Mouse (Mus musculus) kidney, postnatal 0 days (tissue): ENCODE results near the gene Agpat3. TPM values are rescaled to one million over a fixed set of nuclear protein-coding genes. Genes with fewer than 3 reads are reported as not detected.
A peak's percentile ranks its signal among the peaks of the same experiment; 100 is the strongest.

Source experiments
- ATAC-seq: fragments of 200-750 bp; cut with Nextera tagmentation; replicated peaks from 2 replicates; pipeline ENCODE4 v1.8.0; 2017; ENCODE audit warnings: low read depth, moderate number of reproducible peaks, moderate TSS enrichment, moderate library complexity; ENCODE audit not compliant: low FRiP score
- DNase-seq: peaks from one replicate; pipeline ENCODE4 v3.0.0-alpha.2; 2016; ENCODE audit warnings: low spot score
- H3K27ac ChIP-seq: fragments of 300-500 bp; sonication (generic); 2 replicates; pipeline ENCODE4 v1.5.1; 2014; ENCODE audit warnings: mild to moderate bottlenecking
- H3K27me3 ChIP-seq: fragments of 300-500 bp; sonication (generic); 2 replicates; pipeline ENCODE4 v1.6.1; 2014; ENCODE audit warnings: low read length, mixed read lengths; ENCODE audit not compliant: insufficient read depth
- H3K36me3 ChIP-seq: fragments of 300-500 bp; sonication (generic); 2 replicates; pipeline ENCODE4 v1.6.1; 2014; ENCODE audit warnings: low read length, mixed read lengths; ENCODE audit not compliant: insufficient read depth
- H3K4me1 ChIP-seq: fragments of 300-500 bp; sonication (generic); replicated peaks from 2 replicates; pipeline ENCODE4 v1.6.1; 2014; ENCODE audit warnings: antibody characterized with exemption, low read length, mixed read lengths; ENCODE audit not compliant: insufficient read depth
- H3K4me2 ChIP-seq: fragments of 300-500 bp; sonication (generic); 2 replicates; pipeline ENCODE4 v1.6.1; 2014; ENCODE audit warnings: mild to moderate bottlenecking, low read length, moderate library complexity, mixed read lengths
- H3K4me3 ChIP-seq: fragments of 300-500 bp; sonication (generic); replicated peaks from 2 replicates; pipeline ENCODE4 v1.5.1; 2014; ENCODE audit warnings: low read depth, low read length
- H3K9ac ChIP-seq: fragments of 300-500 bp; sonication (generic); 2 replicates; pipeline ENCODE4 v1.6.1; 2014; ENCODE audit warnings: low read depth, low read length
- H3K9me3 ChIP-seq: fragments of 300-500 bp; sonication (generic); replicated peaks from 2 replicates; pipeline ENCODE4 v1.6.1; 2016; ENCODE audit warnings: low read length, inconsistent platforms, mixed read lengths
- CTCF ChIP-seq: IDR thresholded peaks from 2 replicates; pipeline ENCODE4 v1.5.1; 2016; ENCODE audit warnings: antibody characterized with exemption, low read depth, mild to moderate bottlenecking, moderate library complexity
- whole genome bisulfite sequencing: fragments of 180-500 bp; shearing (Covaris S2); extraction: QIAGEN DNeasy Blood & Tissue Kit; methylation state at CpG from one replicate; pipeline ENCODE4 v1.1.7; 2014; 5-methylcytosine and 5-hydroxymethylcytosine counted together
- polyA plus RNA-seq: library from polyadenylated mRNA; unstranded; fragments of >200 nt; fragmentation: Nextera tagmentation; extraction: Ambion mirVana; gene quantifications from 2 replicates; pipeline ENCODE4 v1.2.1, GENCODE M21; 2015

Gene Agpat3
- polyA plus RNA-seq, 1 experiment from 2014 or later: 144 TPM

DNA sequence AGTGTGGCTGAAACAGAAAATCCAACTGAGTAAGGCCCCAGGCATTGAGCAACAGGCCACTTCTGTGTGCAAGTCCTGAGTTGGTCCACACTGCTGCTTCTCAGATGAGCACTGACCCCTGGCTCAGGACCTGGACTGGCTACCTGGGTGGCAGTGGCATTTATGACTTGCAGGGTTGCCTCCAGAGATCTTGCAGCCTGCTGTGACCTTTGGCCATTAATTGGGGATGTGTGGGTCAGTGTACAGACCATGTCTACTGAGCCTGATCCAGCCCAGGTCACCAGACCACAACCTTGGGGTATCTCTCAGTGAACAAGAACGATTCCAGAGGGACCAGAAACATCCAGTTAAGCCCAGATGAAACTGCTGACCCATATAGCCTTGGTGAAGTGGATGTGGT, 58.7 kb downstream of the Agpat3 start:
- no peak overlapping the region for H3K9ac ChIP-seq
- no peak for ATAC-seq

DNA sequence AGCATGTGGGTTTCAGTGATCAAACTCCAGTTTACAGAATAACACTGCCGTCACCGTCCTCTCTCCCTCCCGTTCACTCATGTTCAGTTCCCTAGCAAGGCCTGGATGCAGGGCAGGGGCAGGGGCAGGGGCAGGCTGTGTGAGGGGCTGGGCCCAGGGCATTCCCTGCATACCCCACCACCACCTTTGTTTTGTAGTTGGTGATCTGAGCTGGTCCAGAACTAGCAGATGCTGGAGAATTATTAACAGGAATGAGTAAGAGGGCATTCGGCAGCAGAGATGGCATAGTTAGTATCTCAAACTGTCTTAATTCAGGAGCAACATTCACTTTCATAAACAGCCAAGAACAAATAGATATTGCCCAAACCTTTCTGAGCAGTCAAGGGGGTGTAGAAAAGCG, 59.9 kb downstream of the Agpat3 start:
- DNase-seq (no peak), ATAC-seq (no peak)
- Histone ChIP-seq H3K4me3 (no peak overlapping the region), H3K27me3 (no peaks in the 10 kb centered on the region), H3K9me3 (no peaks in the 10 kb centered on the region), H3K4me2 (no peak overlapping the region), H3K9ac (no peak overlapping the region), H3K36me3 (0 out of 2 replicates have a peak, but pooled peaks cover 5% of the 10 kb centered on the region), H3K4me1 (peaks cover 30% of the 10 kb centered on the region), H3K27ac (peak overlapping the region; percentile 68)
- TF ChIP-seq CTCF: no peak
- WGBS: 75% methylated on average over 5 of the region's 5 CpGs

More for the DNA sequence above, 58.7 kb downstream of the Agpat3 start:
- no peak for DNase-seq
- H3K9me3 ChIP-seq: no peaks in the 10 kb centered on the region
- WGBS: 38% methylated on average over 1 of the region's 1 CpGs
- H3K27ac ChIP-seq: no peak overlapping the region; the same call in 1 of the 2 replicates
- H3K36me3 ChIP-seq: no peaks in the 10 kb centered on the region
- H3K27me3 ChIP-seq: no peaks in the 10 kb centered on the region
- H3K4me2 ChIP-seq: no peak overlapping the region
- no peak overlapping the region for H3K4me3 ChIP-seq
- no peak for TF ChIP-seq CTCF
- peaks cover 42% of the 10 kb centered on the region for H3K4me1 ChIP-seq

DNA sequence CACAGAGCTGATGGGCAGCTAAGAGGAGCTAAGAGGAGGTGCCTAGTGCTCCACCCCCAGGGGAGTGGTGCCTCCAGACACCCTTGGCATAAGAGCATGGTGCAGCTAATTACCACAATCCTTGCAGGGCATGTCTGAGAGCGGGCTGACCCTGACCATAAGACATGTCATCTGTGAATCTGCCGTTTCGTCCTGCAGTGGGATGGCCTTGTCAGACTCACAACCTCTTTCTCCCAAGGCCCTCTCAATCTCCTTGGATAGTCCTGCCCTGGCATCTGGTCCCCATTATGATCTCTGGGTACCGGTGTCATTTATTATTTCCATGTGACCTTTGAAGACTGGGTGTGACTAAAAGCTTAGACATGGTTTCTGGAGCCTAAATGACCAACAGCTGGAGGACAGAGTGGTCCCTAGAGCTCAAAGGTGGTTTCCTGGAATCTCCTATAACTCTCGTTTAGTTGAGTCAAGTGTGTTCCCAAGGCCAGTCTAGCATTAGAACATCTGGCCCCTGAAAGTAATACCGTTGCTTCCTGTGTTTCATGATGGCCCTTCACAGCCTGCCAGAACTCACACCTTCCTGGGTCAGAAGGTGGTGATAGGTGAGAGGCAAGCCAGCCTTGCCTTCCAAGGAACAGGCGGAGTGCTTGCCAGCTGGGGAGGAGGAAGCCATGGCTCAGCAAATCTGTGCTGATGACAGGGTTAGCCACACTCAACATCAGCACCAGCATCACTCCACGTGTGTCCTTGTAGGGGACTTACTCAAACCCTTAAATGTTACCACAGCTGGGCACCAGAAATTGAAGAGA, 61.4 kb downstream of the Agpat3 start:
- no peaks in the 10 kb centered on the region for H3K9me3 ChIP-seq
- no peak overlapping the region for H3K4me3 ChIP-seq
- H3K4me2 ChIP-seq: no peak overlapping the region
- H3K4me1 ChIP-seq: peaks cover 26% of the 10 kb centered on the region
- H3K9ac ChIP-seq: no peak overlapping the region
- peaks cover 13% of the 10 kb centered on the region; the same call in 1 of the 2 replicates for H3K36me3 ChIP-seq
- no peak for ATAC-seq
- no peak for DNase-seq
- H3K27ac ChIP-seq: no peak overlapping the region; the same call in 1 of the 2 replicates
- WGBS: 64% methylated on average over 8 of the region's 8 CpGs
- TF ChIP-seq CTCF: no peak
- no peaks in the 10 kb centered on the region for H3K27me3 ChIP-seq

DNA sequence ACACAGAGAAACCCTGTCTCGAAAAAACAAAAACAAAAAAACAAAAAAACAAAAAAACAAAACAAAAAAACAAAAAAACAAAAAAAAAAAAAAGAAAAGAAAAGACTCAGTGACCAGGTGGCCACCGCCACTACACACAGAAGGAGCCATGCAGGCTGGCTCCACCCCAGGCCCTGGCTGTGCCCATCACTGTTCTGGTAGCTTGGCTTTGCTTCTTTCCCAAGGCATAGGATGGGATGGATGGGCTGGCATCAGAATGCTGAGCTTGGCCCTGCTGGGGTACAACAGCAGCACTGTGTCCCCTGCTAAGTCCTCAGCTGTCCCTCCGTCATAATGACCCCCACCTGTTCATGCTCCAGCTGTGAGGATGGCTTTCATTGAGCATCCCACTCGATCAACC, 63.4 kb downstream of the Agpat3 start:
- Histone ChIP-seq H3K27me3 (no peaks in the 10 kb centered on the region), H3K27ac (no peak overlapping the region), H3K4me1 (peaks cover 20% of the 10 kb centered on the region), H3K9me3 (no peaks in the 10 kb centered on the region), H3K4me2 (no peak overlapping the region), H3K4me3 (no peak overlapping the region), H3K36me3 (peaks cover 24% of the 10 kb centered on the region; the same call in 1 of the 2 replicates), H3K9ac (no peak overlapping the region)
- WGBS: 94% methylated on average over 4 of the region's 4 CpGs
- ATAC-seq: no peak
- DNase-seq: no peak
- TF ChIP-seq CTCF: no peak

DNA sequence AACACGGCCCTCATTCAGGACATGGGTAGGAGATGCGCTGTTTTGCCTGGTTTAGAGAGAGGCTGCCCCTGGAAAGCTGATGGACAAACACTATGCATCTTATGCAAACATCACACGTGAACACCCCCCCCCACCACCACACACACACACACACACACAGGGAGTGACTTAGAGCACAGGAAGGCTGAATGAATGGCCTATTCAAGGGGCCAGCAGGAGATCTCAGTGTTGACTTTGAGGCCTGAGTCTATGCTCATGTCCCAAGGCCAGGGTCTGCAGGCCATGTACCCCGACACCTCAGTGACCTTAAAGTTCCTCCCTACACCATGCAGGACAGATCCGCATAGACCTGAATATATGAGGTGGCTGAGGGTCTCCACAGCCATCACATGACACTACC, 64.2 kb downstream of the Agpat3 start:
- TF ChIP-seq CTCF: no peak
- Histone ChIP-seq H3K27ac (0 out of 2 replicates have a peak overlapping the region, but pooled peaks have one; percentile 13), H3K4me2 (no peak overlapping the region), H3K36me3 (peaks cover 30% of the 10 kb centered on the region; the same call in 1 of the 2 replicates), H3K4me3 (no peak overlapping the region), H3K27me3 (no peaks in the 10 kb centered on the region), H3K9me3 (no peaks in the 10 kb centered on the region), H3K9ac (no peak overlapping the region), H3K4me1 (peaks cover 14% of the 10 kb centered on the region)
- WGBS: 89% methylated on average over 5 of the region's 5 CpGs
- DNase-seq (no peak), ATAC-seq (no peak)

DNA sequence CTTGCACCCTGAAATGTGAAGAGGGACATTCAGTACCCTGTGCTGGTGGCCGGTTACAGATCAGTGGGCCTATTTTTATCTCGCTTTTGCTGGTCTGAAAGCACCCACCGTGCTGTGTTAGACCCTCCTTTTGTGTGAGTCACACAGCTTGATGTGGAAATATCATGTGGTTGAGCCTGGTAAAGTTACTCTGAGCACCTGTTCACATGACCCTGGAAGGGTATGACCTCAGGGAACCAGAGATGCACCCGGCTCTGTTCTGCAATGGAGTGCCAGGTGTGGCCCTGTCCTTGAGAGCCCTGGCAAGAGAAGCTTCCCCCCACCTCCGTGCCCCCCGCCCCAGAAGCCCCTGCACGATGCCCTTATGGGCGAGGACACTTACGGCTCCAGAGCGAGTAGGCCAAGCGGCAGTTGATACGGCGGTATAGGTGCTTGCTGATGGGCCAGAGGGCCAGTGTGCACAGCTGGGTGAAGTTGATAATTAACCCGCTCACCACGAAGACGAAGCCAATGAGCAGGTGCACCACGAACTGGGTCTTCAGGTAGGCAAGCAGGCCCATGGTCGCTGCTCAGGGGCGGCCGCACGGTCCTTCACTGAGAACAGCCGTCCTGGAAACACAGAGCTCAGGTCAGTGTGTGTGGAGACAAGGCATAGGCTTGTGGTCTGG, 64.7 kb downstream of the Agpat3 start:
- peaks cover 35% of the 10 kb centered on the region for H3K36me3 ChIP-seq
- DNase-seq: no peak

More for the DNA sequence above, 64.7 kb downstream of the Agpat3 start:
- Histone ChIP-seq H3K27me3 (no peaks in the 10 kb centered on the region), H3K27ac (0 out of 2 replicates have a peak overlapping the region, but pooled peaks have one; percentile 13), H3K4me2 (no peak overlapping the region), H3K9me3 (no peaks in the 10 kb centered on the region), H3K4me1 (peaks cover 8% of the 10 kb centered on the region), H3K4me3 (no peak overlapping the region), H3K9ac (no peak overlapping the region)
- peak; percentile 42; the same call in 1 of the 2 replicates for ATAC-seq
- 74% methylated on average over 22 of the region's 22 CpGs for WGBS
- TF ChIP-seq CTCF: no peak
